Mouse (Mus musculus) activated CD4-positive, CD25-positive, alpha-beta regulatory T cell, adult 9 weeks (primary cell): Measurements from ENCODE around the gene Ehmt1. TPM values are rescaled to one million over a fixed set of nuclear protein-coding genes. Genes with fewer than 3 reads are reported as not detected.

Source experiments
- polyA plus RNA-seq: library from polyadenylated mRNA; unstranded; fragments of 100-300 nt; shearing (Covaris generic); gene quantifications from one replicate; pipeline ENCODE4 v1.2.1, GENCODE M21; 2017

Ehmt1 gene
- 54.5 TPM for polyA plus RNA-seq

DNA sequence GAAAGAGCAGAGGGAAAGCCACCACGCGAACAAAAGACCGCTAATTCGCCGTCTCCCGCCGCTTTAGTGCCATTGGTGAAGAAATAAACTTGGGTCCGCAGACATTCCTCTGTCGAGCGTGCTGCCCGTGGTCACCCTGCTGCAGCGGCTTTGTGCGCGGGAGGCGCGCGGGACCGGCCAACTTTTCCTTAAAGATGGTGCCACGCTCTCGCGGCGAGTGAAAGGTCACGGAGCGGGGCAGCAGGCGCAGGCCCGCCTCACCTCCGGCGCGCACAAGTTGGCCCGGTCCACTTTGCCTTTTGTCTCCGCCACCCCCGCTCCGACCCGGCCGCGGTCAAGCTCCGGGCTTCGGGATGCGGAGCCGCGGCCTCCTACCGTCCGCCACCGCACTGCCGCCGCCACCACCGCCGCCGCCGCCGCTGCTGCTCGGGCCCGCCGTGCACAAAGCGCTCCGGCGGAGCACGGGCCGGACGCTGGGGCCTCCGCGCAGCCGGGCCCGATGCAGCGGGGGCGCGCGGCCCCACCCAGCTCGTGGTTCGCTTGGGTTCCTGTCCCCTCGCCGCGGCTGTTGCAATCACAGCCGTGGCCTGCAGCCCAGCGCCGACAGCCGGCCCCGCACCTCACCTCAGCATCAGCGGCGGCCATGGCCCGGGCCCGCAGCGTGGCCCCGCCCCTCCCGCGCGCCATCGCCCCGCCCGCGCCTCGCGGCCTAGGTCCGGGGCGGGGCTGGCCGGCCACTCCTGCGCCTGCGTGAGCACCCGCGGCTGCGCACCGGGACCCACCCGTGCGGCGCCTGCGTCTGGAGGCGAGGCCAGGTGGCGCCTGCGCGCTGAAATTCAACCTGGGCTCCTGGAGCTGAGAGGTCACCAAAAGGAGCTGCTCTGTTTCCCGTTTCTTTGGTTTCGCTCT, at the start of gene Ehmt1:
TSS of gene Ehmt1 (minus strand) at position 685 of the 909 bp plus-strand sequence.

DNA sequence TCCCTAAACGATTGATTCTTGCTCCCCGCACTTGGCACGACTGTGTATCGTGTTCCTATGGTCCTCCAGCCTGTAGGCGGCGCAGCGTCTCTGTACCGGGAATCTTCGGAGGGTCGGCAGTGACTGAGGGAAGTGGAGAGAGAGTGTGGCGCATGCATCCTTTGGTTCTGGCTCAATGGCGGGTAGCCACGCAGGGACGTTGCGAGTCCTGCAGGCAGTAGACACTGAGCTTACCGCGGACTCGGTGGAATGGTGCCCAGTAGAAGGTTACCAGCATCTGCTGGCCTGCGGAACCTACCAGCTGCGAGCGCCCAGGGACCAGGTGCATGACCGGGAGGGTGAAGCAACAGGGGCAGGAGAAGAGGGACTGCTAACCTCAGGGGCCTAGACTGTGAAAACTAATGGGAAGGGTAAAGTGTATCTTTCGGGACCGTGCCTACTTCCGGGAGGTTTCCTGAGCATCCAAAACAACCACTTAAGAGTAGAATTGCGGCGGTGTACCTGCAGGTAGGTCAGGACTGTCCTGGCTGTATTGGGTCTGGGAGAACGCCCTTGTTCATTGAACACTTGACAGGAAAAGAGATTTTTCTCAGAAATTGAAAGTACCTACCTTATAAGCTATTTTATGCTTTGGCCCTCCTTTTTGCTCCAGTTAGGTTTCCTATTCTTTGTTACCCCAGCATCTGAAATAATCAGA, 43.0 kb upstream of the Ehmt1 start, which contains the start of gene Dph7:
TSS of gene Dph7 (plus strand) at position 97 of the 697 bp plus-strand sequence.

DNA sequence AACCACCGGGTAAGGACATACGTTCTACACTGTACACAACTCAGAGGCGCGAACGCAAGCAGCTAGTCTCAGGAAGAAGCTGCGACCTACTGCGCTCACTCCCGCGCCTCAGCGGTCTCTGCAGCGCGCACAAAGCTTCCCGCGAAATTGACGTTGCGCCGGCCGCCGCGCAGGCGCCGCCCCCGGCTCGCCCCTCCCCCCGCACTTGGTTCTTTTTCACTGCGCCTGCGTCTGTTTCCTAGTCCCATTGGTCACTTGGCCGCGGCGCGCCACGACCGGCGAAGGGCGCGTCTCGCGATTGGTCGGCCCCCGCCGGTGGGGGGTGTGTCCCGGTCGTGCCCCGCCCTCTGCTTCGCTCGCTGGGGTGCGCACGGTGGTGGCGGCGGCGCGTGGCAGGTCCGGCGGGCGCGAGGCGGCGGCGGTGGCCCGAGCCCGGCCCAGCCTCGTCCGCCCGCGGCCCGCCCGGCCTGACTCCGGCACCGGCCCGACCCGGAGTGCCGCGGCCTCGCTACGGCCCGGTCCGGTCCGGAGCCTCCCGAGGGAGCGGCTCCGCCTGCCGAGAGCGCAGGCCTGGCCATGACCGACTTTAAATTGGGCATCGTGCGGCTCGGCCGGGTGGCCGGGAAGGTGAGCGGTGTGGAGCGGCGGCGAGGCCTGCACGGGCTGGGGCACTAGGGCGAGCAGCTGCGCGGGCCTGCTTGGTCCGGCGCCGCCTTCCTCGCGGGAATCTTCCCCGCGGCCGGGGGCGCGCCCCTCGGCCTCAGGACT, 30.2 kb upstream of the Ehmt1 start, which contains the start of gene Zmynd19:
TSS of gene Zmynd19 (plus strand) at position 372 of the 768 bp plus-strand sequence.

DNA sequence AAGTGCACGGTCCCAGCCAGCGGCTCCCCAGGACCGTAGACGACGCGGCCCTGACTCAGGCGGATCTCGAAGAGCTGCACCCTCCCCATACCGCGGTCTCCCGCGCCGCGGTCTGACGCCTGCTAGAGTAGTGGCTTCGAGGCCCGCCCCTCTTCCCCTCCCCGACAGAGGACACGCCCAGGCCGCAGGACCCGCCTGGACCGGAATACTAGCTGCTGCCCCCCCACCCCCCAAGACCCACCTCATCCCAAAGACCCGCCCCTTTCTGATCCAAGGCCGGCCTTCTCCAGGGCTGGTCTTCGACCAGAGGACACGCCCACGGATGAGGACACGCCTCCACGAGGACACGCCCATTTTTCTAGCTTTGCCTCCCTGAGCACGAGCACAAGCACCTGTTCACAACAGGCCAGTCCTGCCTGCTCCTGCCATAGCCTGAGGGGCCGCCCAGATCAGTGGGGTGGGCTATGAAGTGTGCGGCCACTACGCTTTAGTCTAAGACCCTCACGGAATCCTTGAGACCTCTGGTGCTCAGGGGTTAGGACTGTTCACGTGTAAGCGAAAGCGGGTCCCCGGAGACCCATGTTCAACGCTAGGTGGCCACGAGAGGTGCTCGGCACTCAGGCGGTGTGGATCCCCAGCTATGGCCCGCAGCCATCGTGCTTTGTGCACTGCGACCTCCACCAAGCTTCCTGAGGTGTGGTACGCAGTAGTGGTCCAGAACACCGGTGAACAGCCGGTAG, 15.8 kb upstream of the Ehmt1 start, which contains the start of gene Arrdc1:
TSS of gene Arrdc1 (minus strand) at position 196 of the 740 bp plus-strand sequence.

DNA sequence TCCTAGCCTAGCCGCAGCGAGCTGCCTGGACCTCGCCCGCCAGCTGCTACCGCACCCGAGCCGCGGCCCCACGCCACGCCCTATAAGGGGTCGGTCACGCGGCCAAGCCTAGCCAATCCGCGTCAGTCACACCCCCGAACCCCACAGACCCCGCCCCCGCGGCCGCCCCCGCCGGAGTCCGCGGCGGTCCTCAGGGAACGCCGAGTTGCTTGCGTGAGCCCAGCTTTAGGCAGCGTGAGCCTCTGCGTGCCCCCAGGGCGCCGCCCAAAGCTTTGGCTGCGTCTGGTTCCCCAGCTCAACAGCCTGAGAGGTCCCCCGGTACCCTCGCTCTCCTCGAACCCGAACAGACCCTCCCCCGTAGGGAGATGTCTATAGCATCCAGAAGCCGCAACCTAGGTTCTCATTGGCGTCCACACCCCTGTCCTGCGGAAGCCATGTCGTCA, 156.3 kb downstream of the Ehmt1 start, which contains the start of gene Cacna1b:
TSS of gene Cacna1b (minus strand) at position 38 of the 443 bp plus-strand sequence.

Other genes starting within 250 kb of the Ehmt1 start
- gene Cacna1b, start 156.5 kb downstream of the Ehmt1 start, polyA plus RNA-seq, result 0.04 TPM
- gene Arrdc1, start 15.6 kb upstream of the Ehmt1 start, polyA plus RNA-seq, result 279 TPM
- gene Zmynd19, start 30.2 kb upstream of the Ehmt1 start, polyA plus RNA-seq, result 0.84 TPM
- 31.2 TPM for gene Dph7, start 42.8 kb upstream of the Ehmt1 start, polyA plus RNA-seq
- 104 TPM for gene Mrpl41, start 55.5 kb upstream of the Ehmt1 start, polyA plus RNA-seq
- gene Pnpla7, start 56.4 kb upstream of the Ehmt1 start, polyA plus RNA-seq, result 95.9 TPM
- gene Nsmf, start 134.7 kb upstream of the Ehmt1 start, polyA plus RNA-seq, result 30.6 TPM
- gene Entpd8, start 160.7 kb upstream of the Ehmt1 start, polyA plus RNA-seq, result 0.48 TPM
- gene Noxa1, start 175.5 kb upstream of the Ehmt1 start, polyA plus RNA-seq, result 13.2 TPM